In the genomic region with DNA sequence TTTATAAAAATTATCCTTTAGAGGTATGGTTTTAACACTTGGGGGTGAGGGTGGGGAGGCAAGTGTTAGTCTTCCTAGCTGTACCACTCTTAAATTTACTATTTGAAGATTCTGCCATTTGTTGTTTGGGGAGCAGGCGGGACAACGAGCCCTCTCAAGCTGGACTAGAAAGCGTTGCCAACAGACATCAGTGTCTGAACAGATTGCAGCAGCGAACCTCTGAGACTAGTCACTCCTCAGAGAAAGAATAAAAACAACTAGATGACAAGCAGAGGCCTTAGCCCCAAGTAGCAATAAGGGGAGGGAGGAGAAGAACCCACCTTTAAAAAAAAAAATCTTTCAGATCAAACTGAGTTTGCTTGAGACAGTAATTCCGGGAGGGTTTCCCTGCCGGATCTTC, we compare ENCODE assay signal across 8 mouse cellular contexts. TPM values are rescaled to one million over a fixed set of nuclear protein-coding genes. Genes with fewer than 3 reads are reported as not detected.
A peak's percentile ranks its signal among the peaks of the same experiment; 100 is the strongest.
DNase-seq lines count a peak whose midpoint lies in the region; ATAC-seq and TF ChIP-seq lines count a peak whose summit lies in the region.

No protein-coding gene starts in this region.

- no peak overlapping the region for H3K27ac ChIP-seq in spleen, adult 2 months (ENCODE audit: insufficient read depth, low read length)
- H3K27ac ChIP-seq in limb, embryonic 10.5 days, result peak overlapping the region; percentile 84; the same call in 1 of the 2 replicates
- no peak overlapping the region for H3K27ac ChIP-seq in cerebellum, adult 2 months (ENCODE audit: insufficient read depth, low read length)

- 31% methylated on average over 6 of the region's 6 CpGs for WGBS in spleen, adult 2 months
- WGBS in limb, embryonic 10.5 days, result 54% methylated on average over 6 of the region's 6 CpGs
- WGBS in cerebellum, adult 2 months, result 12% methylated on average over 6 of the region's 6 CpGs

- H3K4me1 ChIP-seq in spleen, adult 2 months (ENCODE audit: control insufficient read depth, insufficient read depth, insufficient read length), result peaks cover 5% of the 10 kb centered on the region; the same call in 1 of the 2 replicates
- peaks cover 16% of the 10 kb centered on the region for H3K4me1 ChIP-seq in limb, embryonic 10.5 days
- 0 out of 2 replicates have a peak, but pooled peaks cover 3% of the 10 kb centered on the region for H3K4me1 ChIP-seq in cerebellum, adult 2 months (ENCODE audit: control insufficient read depth, insufficient read depth, low read length)

- peak; percentile 22 to 39 for DNase-seq in heart, adult 18-20 months
- DNase-seq in heart, adult 11 months, result no peak
- DNase-seq in spleen, adult 2 months (ENCODE audit: low read depth in 1 of 2, low spot score in 2 of 2), result no peak
- no peak for DNase-seq in spleen, postnatal 10 days (ENCODE audit: low spot score in 2 of 2)
- no peak for DNase-seq in limb, embryonic 10.5 days (ENCODE audit: low spot score)
- DNase-seq in cerebellum, adult 2 months, result no peak

- TF ChIP-seq CTCF in spleen, adult 2 months (IDR thresholded peaks at IDR 0.05; ENCODE audit: extremely low read depth, insufficient read depth, insufficient read length, insufficient replicate concordance), result no peak
- no peak for TF ChIP-seq CTCF in cerebellum, adult 2 months (IDR thresholded peaks at IDR 0.05; ENCODE audit: borderline replicate concordance, insufficient read depth, low read depth, low read length)

- no peaks in the 10 kb centered on the region for H3K9me3 ChIP-seq in limb, embryonic 10.5 days (replicated peaks)

- no peaks in the 10 kb centered on the region for H3K36me3 ChIP-seq in spleen, adult 2 months (ENCODE audit: control insufficient read depth, insufficient read depth, low read length)
- no peaks in the 10 kb centered on the region for H3K36me3 ChIP-seq in limb, embryonic 10.5 days

- peak overlapping the region; percentile 58; the same call in 1 of the 2 replicates for H3K4me3 ChIP-seq in spleen, adult 2 months (ENCODE audit: extremely low read depth, insufficient read depth, insufficient read length)
- H3K4me3 ChIP-seq in limb, embryonic 10.5 days, result peak overlapping the region; percentile 52
- H3K4me3 ChIP-seq in cerebellum, adult 2 months (replicated peaks; ENCODE audit: insufficient read depth, low read depth, low read length), result no peak overlapping the region

- TF ChIP-seq POLR2A in spleen, adult 2 months (IDR thresholded peaks at IDR 0.05; ENCODE audit: low read depth, low read length), result no peak
- no peak for TF ChIP-seq POLR2A in cerebellum, adult 2 months (IDR thresholded peaks at IDR 0.05; ENCODE audit: borderline replicate concordance, insufficient read depth, low read length)

- no peaks in the 10 kb centered on the region for H3K27me3 ChIP-seq in spleen, adult 2 months (ENCODE audit: control insufficient read depth, insufficient read depth, low read length)
- H3K27me3 ChIP-seq in limb, embryonic 10.5 days (ENCODE audit: low read depth, poor library complexity, severe bottlenecking), result no peaks in the 10 kb centered on the region
- H3K27me3 ChIP-seq in cerebellum, adult 2 months (ENCODE audit: control insufficient read depth, insufficient read depth, low read length), result no peaks in the 10 kb centered on the region; the same call in 1 of the 2 replicates

- ATAC-seq in CD4-positive, CD25-positive, alpha-beta regulatory T cell, adult 4 months, result no peak
- no peak for ATAC-seq in frontal cortex, adult (ENCODE audit: low TSS enrichment)

RNA-seq across cellular contexts. Expression of a gene that starts 0.8 kb away (rescaled TPM):
- 10 to 100 TPM; 20.6 to 29.0 TPM for total RNA-seq in heart, adult 18-20 months (2021)
- 2.1 and 2.7 TPM in 2 replicates for polyA plus RNA-seq in spleen, adult 2 months (2012; rRNA removed)
- 5.7 and 7.9 TPM in 2 replicates for polyA plus RNA-seq in limb, embryonic 10.5 days (2016; fragmentation: Nextera tagmentation; extraction: Ambion mirVana)
- polyA plus RNA-seq in CD4-positive, CD25-positive, alpha-beta regulatory T cell, adult 4 months (2017; shearing (Covaris generic)), result 10 to 100 TPM; 21.5 to 23.3 TPM
- 1.7 and 2.4 TPM in 2 replicates for polyA plus RNA-seq in cerebellum, adult 2 months (2012; rRNA removed)

RNA-seq across cellular contexts. Expression of a gene that starts 43.0 kb away (rescaled TPM):
- 10 to 100 TPM; 16.7 to 17.6 TPM for total RNA-seq in heart, adult 18-20 months (2021)
- polyA plus RNA-seq in spleen, adult 2 months (2012; rRNA removed), result 9.3 and 10.4 TPM in 2 replicates
- polyA plus RNA-seq in limb, embryonic 10.5 days (2016; fragmentation: Nextera tagmentation; extraction: Ambion mirVana), result 18.9 and 20.1 TPM in 2 replicates
- 10 to 100 TPM; 48.6 to 50.8 TPM for polyA plus RNA-seq in CD4-positive, CD25-positive, alpha-beta regulatory T cell, adult 4 months (2017; shearing (Covaris generic))
- polyA plus RNA-seq in cerebellum, adult 2 months (2012; rRNA removed), result 32.7 and 43.4 TPM in 2 replicates

Comparison
In these comparisons a context has a peak if more than half of its experiments do, and no peak if none do; other contexts are left out.
1. DNase-seq: peak in heart, adult 18-20 months (2 of 2); none in heart, adult 11 months (single experiment), spleen, adult 2 months (0 of 2), spleen, postnatal 10 days (0 of 2), limb, embryonic 10.5 days (single experiment) and cerebellum, adult 2 months (0 of 2).